Mouse (Mus musculus) liver, adult 2 months (tissue): Measurements from ENCODE around the gene Gm20388. TPM values are rescaled to one million over a fixed set of nuclear protein-coding genes. Genes with fewer than 3 reads are reported as not detected.

ENCODE experiments used
- DNase-seq: peaks from one replicate; pipeline ENCODE4 v3.0.0-alpha.2; 2011; ENCODE audit warnings: low read depth, low spot score; ENCODE audit errors: extremely low read depth
- H3K27ac ChIP-seq: fragments of 200-500 bp; replicated peaks from 2 replicates; pipeline ENCODE4 v1.5.1; 2012; ENCODE audit warnings: low read depth, mild to moderate bottlenecking, control low read depth, inconsistent platforms, low read length; ENCODE audit not compliant: insufficient read depth
- H3K27me3 ChIP-seq: fragments of 200-500 bp; 2 replicates; pipeline ENCODE4 v1.6.1; 2012; ENCODE audit warnings: mild to moderate bottlenecking, moderate library complexity, low read length, inconsistent platforms; ENCODE audit not compliant: control insufficient read depth, insufficient read depth
- H3K36me3 ChIP-seq: fragments of 200-500 bp; 2 replicates; pipeline ENCODE4 v1.6.1; 2012; ENCODE audit warnings: low read length, inconsistent platforms; ENCODE audit not compliant: control insufficient read depth, insufficient read depth
- H3K4me1 ChIP-seq: fragments of 200-500 bp; 2 replicates; pipeline ENCODE4 v1.6.1; 2011; ENCODE audit warnings: low read length; ENCODE audit not compliant: control insufficient read depth, insufficient read depth
- H3K4me3 ChIP-seq: fragments of 200-500 bp; 2 replicates; pipeline ENCODE4 v1.5.1; 2011; ENCODE audit warnings: low read depth, mild to moderate bottlenecking, control low read depth, low read length, moderate library complexity; ENCODE audit not compliant: insufficient read depth
- H3K79me2 ChIP-seq: fragments of 200-500 bp; 2 replicates; pipeline ENCODE4 v1.6.1; 2012; ENCODE audit warnings: inconsistent platforms, mild to moderate bottlenecking, low read length, moderate library complexity; ENCODE audit not compliant: control insufficient read depth, insufficient read depth
- H3K9ac ChIP-seq: fragments of 200-500 bp; 2 replicates; pipeline ENCODE4 v1.6.1; 2012; ENCODE audit warnings: low read depth, mild to moderate bottlenecking, control low read depth, inconsistent platforms, low read length
- CTCF ChIP-seq: fragments of 200-500 bp; IDR thresholded peaks from 2 replicates; pipeline ENCODE4 v1.5.1; 2011; ENCODE audit warnings: low read depth, low read length, control low read depth
- POLR2A ChIP-seq: fragments of 200-500 bp; IDR thresholded peaks from 2 replicates; pipeline ENCODE4 v1.6.1; 2011; ENCODE audit warnings: low read length, control low read depth; ENCODE audit not compliant: insufficient read depth; ENCODE audit errors: extremely low read depth
- WGBS: fragments of 180-500 bp; shearing (Covaris S2); methylation state at CpG from one replicate; pipeline ENCODE4 v1.1.7; 2018; 5-methylcytosine and 5-hydroxymethylcytosine counted together
- polyA plus RNA-seq: library from polyadenylated mRNA; depleted of rRNA; stranded (reverse); fragments of >200 nt; gene quantifications from 2 replicates; pipeline ENCODE4 v1.2.3, GENCODE M21; 2012
- total RNA-seq: library from RNA; depleted of rRNA; stranded (reverse); fragments of >200 nt; gene quantifications from 2 replicates; pipeline ENCODE4 v1.2.3, GENCODE M21; 2014

Gene Gm20388
- total and polyA plus RNA-seq, 2 experiments = 6.4 to 19.9 TPM

GRCm38 (mm10) chr8:120309326-120309725, 398.7 kb downstream of the Gm20388 start:
- no peak for DNase-seq
- no peak overlapping the region for H3K27ac ChIP-seq
- H3K9ac ChIP-seq = no peak overlapping the region
- WGBS = 57% methylated on average over 18 of the region's 18 CpGs
- no peaks in the 10 kb centered on the region for H3K27me3 ChIP-seq
- no peaks in the 10 kb centered on the region for H3K79me2 ChIP-seq
- H3K36me3 ChIP-seq = no peaks in the 10 kb centered on the region
- H3K4me1 ChIP-seq = peaks cover 9% of the 10 kb centered on the region; the same call in 1 of the 2 replicates
- no peak overlapping the region for H3K4me3 ChIP-seq
- no peak for TF ChIP-seq POLR2A
- TF ChIP-seq CTCF = no peak

DNA sequence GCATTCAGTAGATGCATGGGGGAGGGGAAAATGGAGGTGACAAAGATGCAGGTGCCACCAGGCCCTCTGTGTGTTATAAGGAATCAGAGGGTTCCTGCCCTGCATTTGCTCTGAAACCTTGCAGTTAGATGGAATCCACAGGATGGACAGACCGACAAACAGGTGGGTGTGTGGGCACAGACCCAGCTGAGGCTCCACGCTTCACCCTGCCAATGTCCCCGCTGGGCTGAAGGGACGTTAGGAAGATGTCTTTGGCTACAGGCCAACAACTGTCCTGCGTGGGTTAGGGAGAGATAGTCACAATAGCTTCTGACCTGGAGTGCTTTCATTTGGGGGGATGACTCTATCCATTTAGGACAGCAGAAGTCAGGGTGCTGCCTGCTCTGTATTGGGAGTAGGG, 399.4 kb downstream of the Gm20388 start:
- DNase-seq = no peak
- Histone ChIP-seq H3K4me1 (peaks cover 9% of the 10 kb centered on the region; the same call in 1 of the 2 replicates), H3K36me3 (no peaks in the 10 kb centered on the region), H3K27me3 (no peaks in the 10 kb centered on the region), H3K27ac (no peak overlapping the region), H3K9ac (no peak overlapping the region), H3K79me2 (no peaks in the 10 kb centered on the region), H3K4me3 (no peak overlapping the region)
- 71% methylated on average over 5 of the region's 5 CpGs for WGBS
- TF ChIP-seq CTCF (no peak), POLR2A (no peak)

DNA sequence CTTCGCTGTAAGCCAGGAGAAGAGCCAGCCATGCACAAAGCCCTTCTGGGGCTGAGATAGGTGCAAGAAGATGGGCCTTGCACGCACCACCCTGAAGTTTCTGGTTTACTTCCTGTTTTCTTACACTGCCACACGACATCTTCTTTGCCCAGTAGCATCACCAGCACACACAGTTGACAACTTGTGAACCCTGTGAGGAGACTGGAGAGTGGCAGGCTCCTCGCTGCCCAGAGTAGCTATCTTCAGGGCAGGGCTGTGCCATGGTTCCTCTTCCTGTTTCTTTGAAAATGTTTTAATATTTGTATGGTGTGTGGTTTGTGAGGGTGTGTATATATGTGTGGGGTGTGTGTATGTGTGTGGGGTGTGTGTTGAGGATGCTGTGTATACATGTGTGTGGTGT, 401.8 kb downstream of the Gm20388 start:
- no peak overlapping the region for H3K9ac ChIP-seq
- H3K4me3 ChIP-seq = no peak overlapping the region
- no peak for DNase-seq
- H3K27ac ChIP-seq = no peak overlapping the region
- H3K36me3 ChIP-seq = no peaks in the 10 kb centered on the region
- no peaks in the 10 kb centered on the region for H3K79me2 ChIP-seq
- H3K4me1 ChIP-seq = peaks cover 9% of the 10 kb centered on the region; the same call in 1 of the 2 replicates
- TF ChIP-seq CTCF (no peak), POLR2A (no peak)
- no peaks in the 10 kb centered on the region for H3K27me3 ChIP-seq
- WGBS = 76% methylated on average over 4 of the region's 4 CpGs

DNA sequence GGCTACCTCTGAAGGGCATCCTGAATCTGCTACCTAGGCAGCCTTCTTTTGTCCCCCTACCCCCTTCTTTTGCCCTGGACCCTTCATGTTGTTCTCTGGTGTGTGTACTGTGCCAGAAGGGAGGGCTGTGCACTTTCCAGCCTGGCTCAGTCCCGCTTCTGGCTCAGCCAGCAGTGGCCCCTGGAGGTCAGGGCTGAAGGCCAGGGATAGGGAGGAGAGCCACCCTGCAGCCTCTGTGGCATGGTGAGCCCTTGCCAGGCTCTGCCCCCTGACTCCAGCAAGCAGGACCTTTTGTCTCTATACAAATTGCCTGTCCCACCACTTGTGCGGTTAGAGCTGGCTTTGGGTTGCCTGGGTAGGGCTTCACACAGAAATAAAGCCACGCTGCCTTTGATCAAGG, 403.0 kb downstream of the Gm20388 start:
- H3K27ac ChIP-seq = no peak overlapping the region
- H3K27me3 ChIP-seq = no peaks in the 10 kb centered on the region
- H3K36me3 ChIP-seq = no peaks in the 10 kb centered on the region
- 69% methylated on average over 3 of the region's 3 CpGs for WGBS
- H3K4me1 ChIP-seq = peaks cover 7% of the 10 kb centered on the region; the same call in 1 of the 2 replicates
- H3K9ac ChIP-seq = no peak overlapping the region
- DNase-seq = no peak
- no peak overlapping the region for H3K4me3 ChIP-seq
- no peaks in the 10 kb centered on the region for H3K79me2 ChIP-seq
- no peak for TF ChIP-seq CTCF

- no peak for DNase-seq
- H3K27ac ChIP-seq = no peak overlapping the region
- H3K79me2 ChIP-seq = no peaks in the 10 kb centered on the region
- no peak overlapping the region for H3K9ac ChIP-seq
- TF ChIP-seq CTCF (no peak), POLR2A (no peak)
- H3K4me3 ChIP-seq = no peak overlapping the region
- 96% methylated on average over 5 of the region's 5 CpGs for WGBS
- no peaks in the 10 kb centered on the region for H3K27me3 ChIP-seq
- H3K36me3 ChIP-seq = no peaks in the 10 kb centered on the region
- no peaks in the 10 kb centered on the region for H3K4me1 ChIP-seq
Measured at GRCm38 (mm10) chr8:120314932-120315331, 404.3 kb downstream of the Gm20388 start.

DNA sequence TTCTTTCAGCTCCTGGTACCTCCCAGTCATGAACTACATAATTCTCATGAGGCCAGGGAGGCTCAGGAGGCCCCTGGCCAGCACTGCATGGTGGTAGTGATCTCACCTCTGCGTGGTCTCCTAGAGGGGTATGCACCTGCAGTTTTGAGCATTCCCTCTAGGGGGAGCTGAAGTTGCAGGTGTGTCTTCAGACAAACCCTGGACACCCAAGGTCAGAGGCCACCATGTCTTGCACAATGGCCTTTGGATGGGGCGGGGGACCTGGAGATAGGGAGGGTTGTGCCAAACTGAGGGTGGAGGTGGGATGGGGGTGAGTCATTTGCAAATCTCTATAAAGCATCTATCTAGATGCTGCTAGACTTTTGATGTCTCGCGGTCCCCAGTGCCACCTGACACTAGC, 405.0 kb downstream of the Gm20388 start:
- DNase-seq = peak; percentile 59
- no peaks in the 10 kb centered on the region for H3K79me2 ChIP-seq
- H3K36me3 ChIP-seq = no peaks in the 10 kb centered on the region
- H3K4me3 ChIP-seq = no peak overlapping the region
- H3K9ac ChIP-seq = no peak overlapping the region
- H3K27me3 ChIP-seq = no peaks in the 10 kb centered on the region
- TF ChIP-seq POLR2A (no peak), CTCF (peak; percentile 61)
- H3K4me1 ChIP-seq = no peaks in the 10 kb centered on the region
- WGBS = 72% methylated on average over 4 of the region's 4 CpGs
- H3K27ac ChIP-seq = no peak overlapping the region
